Mouse (Mus musculus) adrenal gland, adult 10 weeks (tissue): ENCODE results near the gene Bcap31. TPM values are rescaled to one million over a fixed set of nuclear protein-coding genes. Genes with fewer than 3 reads are reported as not detected.

ENCODE experiments used
- polyA plus RNA-seq: library from polyadenylated mRNA; stranded (reverse); fragments of 350-450 nt; fragmentation: Illumina TruSeq; extraction: RNeasy Lipid Tissue Mini Kit (QIAGEN cat#74804); gene quantifications from one replicate; pipeline ENCODE4 v1.2.3, GENCODE M21; 2014; ENCODE audit warnings: low read depth, low replicate concordance

Bcap31 gene
- 255 TPM for polyA plus RNA-seq

DNA sequence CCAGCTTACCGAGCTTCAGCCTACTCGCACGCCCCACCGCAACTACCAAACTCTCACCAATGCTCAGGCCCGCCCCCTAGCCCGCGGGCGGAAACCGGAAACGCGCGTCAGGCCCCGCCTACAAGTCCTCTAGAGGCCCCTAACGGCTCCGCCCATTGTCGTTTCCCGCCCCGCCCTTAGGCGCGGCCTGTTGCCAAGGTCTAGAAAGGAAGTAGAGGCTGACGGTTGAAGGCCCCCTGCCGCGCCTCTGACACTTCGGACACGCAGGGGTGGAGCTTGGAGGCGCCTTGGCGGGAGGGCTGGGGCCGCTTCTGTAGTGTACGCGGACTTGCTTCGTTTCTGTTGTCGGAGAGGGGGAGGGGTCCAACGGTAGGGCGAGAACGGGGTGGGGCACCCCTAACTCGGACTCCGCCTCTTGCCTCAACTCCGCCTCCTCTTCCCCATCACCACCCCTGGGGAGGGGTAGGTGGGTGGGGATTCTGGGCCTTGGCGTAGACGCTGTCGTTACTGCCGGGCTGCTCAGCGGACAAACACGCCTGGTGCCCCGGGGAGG, at the start of gene Bcap31, which contains the start of gene Abcd1:
TSS of gene Bcap31 (minus strand) at position 67 of the 553 bp plus-strand sequence.
TSS of gene Abcd1 (plus strand) at position 489 of the 553 bp plus-strand sequence.

GRCm38 (mm10) chrX:73756334-73757140, 40.6 kb upstream of the Bcap31 start, which contains the start of gene Plxnb3:
Plxnb3 (plus strand) TSS chrX:73757090.

DNA sequence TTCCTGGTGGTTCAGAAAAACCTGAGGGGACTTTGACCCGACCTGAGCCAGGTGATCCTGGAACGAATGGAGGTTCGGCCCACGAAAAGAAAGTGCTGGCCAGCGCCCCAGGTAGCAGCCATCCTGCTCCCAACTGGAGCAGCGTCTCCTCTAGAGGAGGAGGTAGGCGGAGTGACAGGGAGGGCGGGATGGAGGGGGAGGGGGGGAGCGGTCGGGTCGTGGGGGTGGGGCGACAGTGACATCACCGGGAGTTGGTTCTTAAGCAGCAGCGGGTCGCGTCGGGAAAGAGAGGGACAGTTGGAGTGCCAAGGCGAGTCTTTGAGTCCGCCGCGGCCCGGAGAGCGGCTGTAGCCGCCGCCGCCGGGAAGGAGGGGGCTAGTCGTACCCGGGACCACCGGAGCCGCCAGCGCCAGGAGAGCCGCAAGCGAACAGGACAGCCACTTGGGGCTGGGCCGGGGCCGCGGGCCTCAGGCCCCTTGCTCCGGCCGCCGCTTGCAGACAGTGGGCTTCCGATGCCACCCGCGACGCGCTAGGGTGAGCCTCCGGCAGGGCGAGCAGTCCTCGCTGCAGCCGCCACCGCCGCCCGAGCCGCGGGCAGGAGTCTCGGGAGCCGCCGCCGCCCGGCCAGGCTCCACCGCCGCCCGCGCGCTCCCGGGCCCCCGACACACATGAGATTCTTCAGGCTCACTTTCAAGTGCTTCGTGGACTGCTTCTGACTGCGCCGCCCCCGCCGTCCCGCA, 42.9 kb downstream of the Bcap31 start, which contains the start of gene Slc6a8:
TSS of gene Slc6a8 (plus strand) at position 272 of the 740 bp plus-strand sequence.

GRCm38 (mm10) chrX:73659575-73660283, 56.2 kb downstream of the Bcap31 start, which contains the start of gene Pnck:
Pnck (minus strand) TSS chrX:73660117.

DNA sequence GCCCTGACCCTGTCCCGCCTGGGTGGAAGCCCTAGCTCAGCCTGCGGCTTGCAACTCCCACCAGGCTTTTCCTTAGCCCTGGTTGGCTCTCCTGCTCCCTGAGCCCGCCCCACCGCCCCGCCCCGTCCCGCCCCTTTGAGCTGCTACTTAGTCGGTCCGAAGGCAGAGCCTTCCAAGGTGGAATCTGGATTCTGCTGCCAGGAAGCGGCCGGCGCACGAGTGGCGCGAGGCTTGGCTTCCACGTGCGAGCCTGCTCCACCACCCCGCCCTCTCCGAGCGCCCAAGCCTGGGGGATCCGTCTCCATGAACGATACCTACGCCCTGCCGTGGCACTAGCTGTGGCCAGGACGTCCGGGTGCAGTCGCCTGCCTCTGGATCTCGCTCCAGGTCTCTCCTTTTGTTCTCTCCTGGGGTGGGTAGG, 76.7 kb downstream of the Bcap31 start, which contains the start of gene Dusp9:
TSS of gene Dusp9 (plus strand) at position 165 of the 421 bp plus-strand sequence.

Other genes starting within 250 kb of the Bcap31 start
- gene Bgn, start 232.6 kb downstream of the Bcap31 start, polyA plus RNA-seq: 322 TPM
- 7.0 TPM for gene Atp2b3, start 213.1 kb downstream of the Bcap31 start, polyA plus RNA-seq
- not detected for gene Dusp9, start 76.8 kb downstream of the Bcap31 start, polyA plus RNA-seq
- gene Pnck, start 56.1 kb downstream of the Bcap31 start, polyA plus RNA-seq: not detected
- gene Slc6a8, start 43.0 kb downstream of the Bcap31 start, polyA plus RNA-seq: 67.8 TPM
- gene Abcd1, start 422 bp upstream of the Bcap31 start, polyA plus RNA-seq: 2.3 TPM
- 0.12 TPM for gene Plxnb3, start 40.9 kb upstream of the Bcap31 start, polyA plus RNA-seq
- not detected for gene Srpk3, start 58.2 kb upstream of the Bcap31 start, polyA plus RNA-seq
- 64.4 TPM for gene Idh3g, start 70.7 kb upstream of the Bcap31 start, polyA plus RNA-seq
- gene Ssr4, start 70.9 kb upstream of the Bcap31 start, polyA plus RNA-seq: 19.8 TPM
- gene Pdzd4, start 108.8 kb upstream of the Bcap31 start, polyA plus RNA-seq: 0.76 TPM
- gene Avpr2, start 175.9 kb upstream of the Bcap31 start, polyA plus RNA-seq: not detected
- 2.8 TPM for gene L1cam, start 179.9 kb upstream of the Bcap31 start, polyA plus RNA-seq
- not detected for gene Arhgap4, start 205.7 kb upstream of the Bcap31 start, polyA plus RNA-seq
- 7.8 TPM for gene Naa10, start 205.8 kb upstream of the Bcap31 start, polyA plus RNA-seq
- gene Renbp, start 214.7 kb upstream of the Bcap31 start, polyA plus RNA-seq: 3.7 TPM